Mouse (Mus musculus) CD4-positive, CD25-positive, alpha-beta regulatory T cell (primary cell): Measurements from ENCODE around the gene Xpnpep2. TPM values are rescaled to one million over a fixed set of nuclear protein-coding genes. Genes with fewer than 3 reads are reported as not detected.

Source experiments
- polyA plus RNA-seq: library from polyadenylated mRNA; unstranded; fragments of 100-300 nt; shearing (Covaris generic); gene quantifications from one replicate; pipeline ENCODE4 v1.2.1, GENCODE M21; 2017

Xpnpep2 gene
- 0.23 TPM for polyA plus RNA-seq

DNA sequence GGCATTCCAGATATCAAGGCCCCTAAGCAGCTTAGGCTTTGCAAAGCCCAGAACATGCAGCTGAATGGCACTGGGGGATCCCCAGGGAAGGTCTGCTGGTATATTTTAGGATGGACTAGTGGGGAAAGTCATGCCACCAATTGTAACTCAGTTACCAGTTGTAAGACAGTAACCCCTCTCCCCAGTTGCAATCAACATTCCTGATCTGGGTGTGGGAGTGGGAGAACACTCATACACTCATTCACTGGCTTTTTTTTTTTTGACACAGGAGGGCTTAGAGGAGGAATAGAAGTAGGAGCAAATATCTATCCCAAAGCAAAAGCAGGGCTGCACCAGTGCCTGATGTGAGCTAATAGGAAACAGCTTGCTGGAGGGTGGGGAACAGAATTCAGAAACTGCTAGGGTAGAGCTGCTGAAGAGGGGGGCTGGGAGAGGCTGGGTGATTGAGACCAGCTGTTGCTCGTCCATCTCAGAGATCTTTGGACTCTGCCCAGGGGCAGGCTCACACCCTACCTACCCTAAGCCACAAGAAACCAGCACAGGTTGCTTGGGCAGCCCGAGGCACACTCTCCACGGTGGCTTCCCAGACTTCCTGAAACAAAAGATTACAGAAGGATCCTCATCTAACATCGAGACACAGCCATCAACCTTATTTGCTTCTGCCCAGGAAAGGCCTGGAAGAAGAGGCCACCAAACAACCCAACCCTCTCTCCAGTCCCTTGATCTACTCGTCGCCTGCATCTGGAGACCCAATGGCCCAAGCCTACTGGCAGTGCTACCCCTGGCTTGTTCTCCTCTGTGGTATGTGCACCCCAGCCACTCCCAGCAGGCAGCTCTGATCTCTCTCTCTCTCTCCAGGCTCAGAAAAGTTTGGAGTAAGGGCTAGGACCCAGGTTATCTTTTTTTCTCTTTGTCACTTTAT lies at the start of gene Xpnpep2:
Gene Xpnpep2, plus strand, starts transcription at position 332 of the 922 bp plus-strand sequence.

DNA sequence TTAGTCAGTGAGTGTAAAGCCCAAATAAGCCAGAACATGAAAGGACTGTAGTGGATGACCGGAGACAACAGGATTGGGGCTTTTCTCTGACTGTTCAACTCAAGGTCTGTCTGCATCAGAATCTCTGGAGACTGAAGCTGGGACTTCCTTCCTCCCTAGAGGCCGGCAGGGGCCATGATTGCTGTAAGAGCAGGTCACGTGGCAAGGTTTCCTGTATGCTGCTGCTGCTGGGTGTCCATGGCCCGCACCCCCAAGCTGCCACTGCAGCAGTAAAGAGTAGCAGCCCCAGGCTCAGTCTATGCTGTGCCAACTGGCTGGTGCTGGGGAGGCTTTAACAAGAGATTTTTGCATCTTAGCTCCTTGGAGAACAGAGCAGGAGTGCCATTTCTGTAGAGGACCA lies 37.7 kb downstream of the Xpnpep2 start, which contains the start of gene Sash3:
Gene Sash3, plus strand, starts transcription at position 175 of the 400 bp plus-strand sequence.

Other genes starting within 250 kb of the Xpnpep2 start
- gene Smarca1, start 215.8 kb upstream of the Xpnpep2 start, polyA plus RNA-seq, result not detected
- gene Ocrl, start 196.3 kb upstream of the Xpnpep2 start, polyA plus RNA-seq, result 9.4 TPM
- 0.28 TPM for gene Apln, start 73.9 kb upstream of the Xpnpep2 start, polyA plus RNA-seq
- gene Sash3, start 37.7 kb downstream of the Xpnpep2 start, polyA plus RNA-seq, result 417 TPM
- 32.0 TPM for gene Zdhhc9, start 100.2 kb downstream of the Xpnpep2 start, polyA plus RNA-seq
- gene Utp14a, start 148.1 kb downstream of the Xpnpep2 start, polyA plus RNA-seq, result 22.1 TPM
- 1.3 TPM for gene Bcorl1, start 232.6 kb downstream of the Xpnpep2 start, polyA plus RNA-seq